Mouse (Mus musculus): ENCODE results near the gene Mtg2. TPM values are rescaled to one million over a fixed set of nuclear protein-coding genes. Genes with fewer than 3 reads are reported as not detected.
A peak's percentile ranks its signal among the peaks of the same experiment; 100 is the strongest.

The Mtg2 gene
- polyA plus RNA-seq, 1 experiment from 2014 or later: 24.9 TPM

DNA sequence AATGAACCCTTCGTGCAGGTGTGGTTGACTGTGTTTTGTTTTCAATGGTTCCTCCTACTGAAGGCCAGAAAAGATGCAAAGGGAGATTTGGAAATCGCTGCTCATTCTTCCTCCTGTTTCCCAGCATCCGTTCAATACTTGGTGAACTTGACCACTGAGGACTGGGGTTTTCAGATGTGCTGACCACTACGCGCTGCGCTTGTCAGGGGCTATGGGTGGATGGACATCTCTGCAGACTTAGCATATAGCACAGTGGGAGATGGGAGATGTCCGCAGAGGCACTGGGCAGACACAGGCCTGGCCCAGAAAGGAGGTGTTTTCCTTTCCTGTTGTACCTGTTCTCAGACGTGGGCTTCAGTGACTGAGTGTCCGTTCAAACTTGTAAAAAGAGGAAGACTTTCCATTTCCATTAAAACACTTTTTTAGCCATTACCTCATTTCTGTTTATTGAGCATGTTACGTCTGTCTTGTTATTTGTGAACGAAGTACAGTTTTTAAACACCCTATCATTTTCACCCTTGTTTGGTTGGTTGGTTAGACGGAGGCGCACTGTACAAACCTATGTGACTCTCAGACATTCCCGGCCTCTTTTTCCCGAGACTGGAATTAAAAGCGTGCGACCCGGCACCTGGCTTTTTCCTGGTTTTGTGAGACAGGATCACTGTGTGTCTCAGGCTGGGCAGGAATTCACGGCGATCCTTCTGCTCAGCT is 463 bp upstream of the Mtg2 start:
- Histone ChIP-seq H3K9me3 (no peaks in the 10 kb centered on the region), H3K27ac (peak overlapping the region; percentile 79), H3K9ac (peak overlapping the region; percentile 62), H3K4me1 (replicated peaks) (peaks cover 9% of the 10 kb centered on the region), H3K27me3 (replicated peaks) (no peaks in the 10 kb centered on the region), H3K4me3 (replicated peaks) (peak overlapping the region; percentile 74), H3K4me2 (replicated peaks) (peak overlapping the region; percentile 80), H3K36me3 (peaks cover 3% of the 10 kb centered on the region; the same call in 1 of the 2 replicates)
- WGBS: 32% methylated on average over 20 of the region's 20 CpGs
- ATAC-seq: peak; percentile 34; the same call in 1 of the 2 replicates

DNA sequence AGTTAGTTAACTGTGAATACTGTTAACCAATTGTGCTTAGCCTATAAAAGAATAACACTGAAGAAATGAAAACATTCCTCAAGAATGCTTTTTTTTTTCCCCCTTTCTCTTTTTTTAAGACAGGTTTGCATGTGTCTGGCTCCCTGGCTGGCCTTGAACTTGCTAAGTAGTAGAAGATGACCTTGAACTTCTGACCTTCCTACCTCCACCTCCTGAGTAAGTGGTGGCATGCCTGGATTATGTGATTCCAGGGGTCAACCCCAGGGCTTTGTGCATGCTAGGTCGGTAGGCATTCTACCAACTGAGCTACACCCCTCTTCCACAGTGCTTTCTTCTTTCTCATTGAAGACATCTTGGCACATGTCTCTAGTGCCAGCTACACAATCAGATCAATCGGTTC is 1.3 kb downstream of the Mtg2 start:
- Histone ChIP-seq H3K27ac (no peak overlapping the region), H3K9ac (no peak overlapping the region), H3K4me1 (replicated peaks) (peaks cover 9% of the 10 kb centered on the region), H3K36me3 (peaks cover 3% of the 10 kb centered on the region; the same call in 1 of the 2 replicates), H3K27me3 (replicated peaks) (no peaks in the 10 kb centered on the region), H3K4me2 (replicated peaks) (no peak overlapping the region), H3K9me3 (no peaks in the 10 kb centered on the region), H3K4me3 (replicated peaks) (no peak overlapping the region)
- ATAC-seq: no peak
- 84% methylated on average over 2 of the region's 2 CpGs for WGBS

GRCm38 (mm10) chr2:180072886-180073285 is 2.5 kb downstream of the Mtg2 start:
- peaks cover 3% of the 10 kb centered on the region; the same call in 1 of the 2 replicates for H3K36me3 ChIP-seq
- 87% methylated on average over 7 of the region's 7 CpGs for WGBS
- no peak overlapping the region for H3K27ac ChIP-seq
- H3K4me2 ChIP-seq (replicated peaks): no peak overlapping the region
- no peak overlapping the region for H3K9ac ChIP-seq
- H3K9me3 ChIP-seq: no peaks in the 10 kb centered on the region
- peaks cover 9% of the 10 kb centered on the region for H3K4me1 ChIP-seq (replicated peaks)
- ATAC-seq: no peak
- no peaks in the 10 kb centered on the region for H3K27me3 ChIP-seq (replicated peaks)
- H3K4me3 ChIP-seq (replicated peaks): no peak overlapping the region

DNA sequence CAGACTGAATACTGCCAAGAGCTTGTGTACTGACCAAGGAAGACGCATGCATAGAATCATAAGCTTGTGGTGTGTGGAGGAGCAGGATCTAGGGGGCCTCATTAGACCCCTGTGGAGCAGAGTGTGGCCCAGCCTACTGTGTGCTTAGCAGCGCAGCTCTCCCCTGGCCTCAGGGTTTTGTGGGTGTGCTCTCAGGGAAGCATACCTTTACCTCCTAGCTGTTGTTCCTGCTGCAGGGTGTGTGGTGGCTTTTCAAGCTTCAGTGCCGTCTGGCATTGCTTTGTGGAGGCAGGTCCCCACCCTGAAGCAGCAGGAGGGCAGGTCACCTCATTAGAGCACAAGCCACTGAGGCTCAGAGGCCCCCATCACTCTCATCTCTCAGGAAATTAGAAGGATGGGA is 7.2 kb downstream of the Mtg2 start:
- no peak for ATAC-seq
- Histone ChIP-seq H3K9ac (no peak overlapping the region), H3K27ac (no peak overlapping the region), H3K4me1 (replicated peaks) (no peaks in the 10 kb centered on the region), H3K4me3 (replicated peaks) (no peak overlapping the region), H3K36me3 (peaks cover 3% of the 10 kb centered on the region; the same call in 1 of the 2 replicates), H3K4me2 (replicated peaks) (no peak overlapping the region), H3K27me3 (replicated peaks) (no peaks in the 10 kb centered on the region), H3K9me3 (no peaks in the 10 kb centered on the region)
- 72% methylated on average over 3 of the region's 3 CpGs for WGBS

GRCm38 (mm10) chr2:180080680-180081079 is 10.3 kb downstream of the Mtg2 start:
- Histone ChIP-seq H3K4me3 (replicated peaks) (no peak overlapping the region), H3K36me3 (0 out of 2 replicates have a peak, but pooled peaks cover 4% of the 10 kb centered on the region), H3K9me3 (no peaks in the 10 kb centered on the region), H3K9ac (no peak overlapping the region), H3K4me2 (replicated peaks) (no peak overlapping the region), H3K27me3 (replicated peaks) (no peaks in the 10 kb centered on the region), H3K27ac (no peak overlapping the region), H3K4me1 (replicated peaks) (no peaks in the 10 kb centered on the region)
- WGBS: 82% methylated on average over 8 of the region's 8 CpGs
- no peak for ATAC-seq

DNA sequence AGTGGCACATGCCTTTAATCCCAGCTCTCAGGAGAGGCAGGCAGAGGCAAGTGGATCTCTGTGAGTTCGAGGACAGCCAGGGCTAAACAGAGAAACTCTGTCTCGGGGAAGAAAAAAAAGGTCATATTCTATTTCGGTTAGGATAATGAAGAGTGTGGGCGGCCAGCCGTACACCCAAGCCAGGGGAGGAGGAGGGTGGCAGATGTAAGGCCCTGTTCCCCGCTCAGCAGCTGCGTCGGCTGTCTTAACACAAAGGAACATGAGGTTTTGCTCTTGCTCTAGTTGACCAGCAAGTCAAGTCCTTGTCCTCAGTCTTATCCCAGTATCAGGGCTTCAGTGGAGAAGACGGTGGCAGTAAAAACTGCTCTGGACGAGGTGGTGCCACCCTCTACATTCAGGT is 12.7 kb downstream of the Mtg2 start:
- no peak overlapping the region for H3K4me3 ChIP-seq (replicated peaks)
- H3K36me3 ChIP-seq: 0 out of 2 replicates have a peak, but pooled peaks cover 6% of the 10 kb centered on the region
- WGBS: 91% methylated on average over 10 of the region's 10 CpGs
- no peaks in the 10 kb centered on the region for H3K9me3 ChIP-seq
- H3K27me3 ChIP-seq (replicated peaks): no peaks in the 10 kb centered on the region
- no peak overlapping the region for H3K9ac ChIP-seq
- H3K27ac ChIP-seq: no peak overlapping the region
- no peak for ATAC-seq
- H3K4me1 ChIP-seq (replicated peaks): no peaks in the 10 kb centered on the region
- H3K4me2 ChIP-seq (replicated peaks): no peak overlapping the region

DNA sequence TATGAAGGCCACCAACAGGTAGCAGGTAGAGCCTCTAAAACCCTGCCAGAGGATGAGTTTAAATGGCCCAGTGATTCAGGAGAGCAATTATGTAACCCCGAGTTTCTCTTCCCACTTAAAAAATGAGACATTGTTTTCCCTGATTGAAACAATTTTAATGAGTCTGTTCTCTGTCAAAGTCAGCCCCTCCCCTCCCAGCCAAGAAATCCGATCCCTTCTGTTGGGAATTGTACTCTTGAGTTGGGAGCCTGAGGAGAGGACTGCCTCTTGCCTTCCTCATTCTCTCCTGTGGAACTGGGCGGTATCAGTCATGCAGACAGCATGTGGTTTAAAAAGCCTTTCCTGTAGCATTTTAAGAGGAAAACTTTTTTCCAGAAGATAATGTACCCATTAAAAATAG is 14.2 kb downstream of the Mtg2 start:
- 30% methylated on average over 3 of the region's 3 CpGs for WGBS
- no peaks in the 10 kb centered on the region for H3K4me1 ChIP-seq (replicated peaks)
- H3K4me3 ChIP-seq (replicated peaks): no peak overlapping the region
- 0 out of 2 replicates have a peak, but pooled peaks cover 6% of the 10 kb centered on the region for H3K36me3 ChIP-seq
- H3K27me3 ChIP-seq (replicated peaks): no peaks in the 10 kb centered on the region
- H3K27ac ChIP-seq: no peak overlapping the region
- H3K4me2 ChIP-seq (replicated peaks): no peak overlapping the region
- ATAC-seq: no peak
- H3K9ac ChIP-seq: no peak overlapping the region
- H3K9me3 ChIP-seq: no peaks in the 10 kb centered on the region

- H3K9me3 ChIP-seq: no peaks in the 10 kb centered on the region
- no peak overlapping the region for H3K4me3 ChIP-seq (replicated peaks)
- H3K4me2 ChIP-seq (replicated peaks): no peak overlapping the region
- no peak overlapping the region for H3K9ac ChIP-seq
- H3K27ac ChIP-seq: no peak overlapping the region
- 0 out of 2 replicates have a peak, but pooled peaks cover 6% of the 10 kb centered on the region for H3K36me3 ChIP-seq
- ATAC-seq: no peak
- 75% methylated on average over 16 of the region's 16 CpGs for WGBS
- H3K4me1 ChIP-seq (replicated peaks): no peaks in the 10 kb centered on the region
- 0 out of 2 replicates have a peak, but pooled peaks cover 2% of the 10 kb centered on the region for H3K27me3 ChIP-seq (replicated peaks)
Measured at GRCm38 (mm10) chr2:180085926-180086636, 15.7 kb downstream of the Mtg2 start.

GRCm38 (mm10) chr2:180086637-180087027 is 16.2 kb downstream of the Mtg2 start:
- H3K4me1 ChIP-seq (replicated peaks): no peaks in the 10 kb centered on the region
- no peak overlapping the region for H3K27ac ChIP-seq
- H3K4me3 ChIP-seq (replicated peaks): no peak overlapping the region
- H3K27me3 ChIP-seq (replicated peaks): 0 out of 2 replicates have a peak, but pooled peaks cover 2% of the 10 kb centered on the region
- 88% methylated on average over 5 of the region's 5 CpGs for WGBS
- no peak overlapping the region for H3K9ac ChIP-seq
- H3K9me3 ChIP-seq: no peaks in the 10 kb centered on the region
- H3K4me2 ChIP-seq (replicated peaks): no peak overlapping the region
- 0 out of 2 replicates have a peak, but pooled peaks cover 6% of the 10 kb centered on the region for H3K36me3 ChIP-seq
- no peak for ATAC-seq

GRCm38 (mm10) chr2:180087472-180087871 is 17.1 kb downstream of the Mtg2 start:
- no peak for ATAC-seq
- no peaks in the 10 kb centered on the region for H3K4me1 ChIP-seq (replicated peaks)
- H3K27me3 ChIP-seq (replicated peaks): 0 out of 2 replicates have a peak, but pooled peaks cover 2% of the 10 kb centered on the region
- no peak overlapping the region for H3K27ac ChIP-seq
- 92% methylated on average over 4 of the region's 4 CpGs for WGBS
- no peak overlapping the region for H3K4me2 ChIP-seq (replicated peaks)
- H3K4me3 ChIP-seq (replicated peaks): no peak overlapping the region
- H3K9ac ChIP-seq: no peak overlapping the region
- 0 out of 2 replicates have a peak, but pooled peaks cover 6% of the 10 kb centered on the region for H3K36me3 ChIP-seq
- no peaks in the 10 kb centered on the region for H3K9me3 ChIP-seq

DNA sequence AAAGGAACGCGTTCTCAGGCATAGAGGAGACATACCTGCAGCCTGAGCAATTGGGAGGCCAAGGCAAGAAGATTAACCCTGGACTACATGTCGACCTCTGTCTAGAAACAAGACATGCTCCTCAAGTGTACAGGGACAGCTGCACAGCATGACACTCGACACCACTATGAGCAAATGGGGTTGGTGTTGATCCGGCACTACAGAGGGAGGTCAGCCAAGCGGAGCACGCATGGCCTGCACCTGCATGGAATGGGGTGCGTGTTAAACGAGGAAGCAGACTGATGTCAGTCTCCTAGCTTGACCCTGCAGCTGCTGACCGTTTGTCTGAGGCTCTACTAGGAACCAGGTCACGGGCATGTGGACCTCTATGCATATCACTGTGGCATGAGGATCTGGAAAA is 19.9 kb downstream of the Mtg2 start:
- H3K4me1 ChIP-seq (replicated peaks): no peaks in the 10 kb centered on the region
- ATAC-seq: no peak

DNA sequence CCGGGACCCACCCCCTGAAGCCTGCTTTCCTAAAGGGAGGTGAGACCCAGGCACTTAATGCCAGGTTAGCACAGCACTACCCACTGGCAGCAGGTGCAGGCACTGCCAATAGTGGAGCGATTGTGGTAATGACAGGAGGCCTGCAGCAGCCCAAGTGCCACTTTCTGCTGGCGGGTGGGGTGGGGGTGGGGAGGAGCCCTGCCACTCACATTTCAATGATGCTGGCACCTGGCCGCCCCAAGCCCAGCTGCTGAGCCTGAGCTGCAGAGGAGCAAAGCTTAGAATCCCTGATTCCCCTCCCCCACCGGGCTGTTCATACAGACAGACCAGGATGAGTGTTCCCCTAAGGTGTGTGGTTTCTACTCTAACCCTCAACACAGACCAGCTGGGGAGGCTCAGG is 25.3 kb downstream of the Mtg2 start:
- Histone ChIP-seq H3K4me1 (replicated peaks) (0 out of 2 replicates have a peak, but pooled peaks cover 6% of the 10 kb centered on the region), H3K4me2 (replicated peaks) (no peak overlapping the region), H3K9me3 (no peaks in the 10 kb centered on the region), H3K4me3 (replicated peaks) (no peak overlapping the region), H3K27me3 (replicated peaks) (peaks cover 33% of the 10 kb centered on the region), H3K36me3 (no peaks in the 10 kb centered on the region), H3K9ac (no peak overlapping the region), H3K27ac (no peak overlapping the region)
- 33% methylated on average over 5 of the region's 5 CpGs for WGBS
- no peak for ATAC-seq

More for the DNA sequence above, 19.9 kb downstream of the Mtg2 start:
- Histone ChIP-seq H3K9me3 (no peaks in the 10 kb centered on the region), H3K27me3 (replicated peaks) (0 out of 2 replicates have a peak, but pooled peaks cover 2% of the 10 kb centered on the region), H3K27ac (no peak overlapping the region), H3K36me3 (0 out of 2 replicates have a peak, but pooled peaks cover 5% of the 10 kb centered on the region), H3K4me3 (replicated peaks) (no peak overlapping the region), H3K9ac (no peak overlapping the region), H3K4me2 (replicated peaks) (no peak overlapping the region)
- WGBS: 59% methylated on average over 11 of the region's 11 CpGs
